Mouse (Mus musculus) C2C12 (cell line): ENCODE measurements at regions not wholly inside any gene's neighbourhood (a gene's known extent, or its start where the extent isn't known, plus 50 kb on each side); places are given as distances from the start of the nearest gene placed in this dataset.

Experiments used
- CEBPB ChIP-seq: IDR thresholded peaks from one replicate; pipeline ENCODE4 v1.6.1; 2011; ENCODE audit warnings: low read depth, mild to moderate bottlenecking, control low read depth, moderate library complexity
- CTCF ChIP-seq: IDR thresholded peaks from one replicate; pipeline ENCODE4 v1.5.1; 2011; ENCODE audit not compliant: control insufficient read depth, insufficient read depth, insufficient read length
- FOSL1 ChIP-seq: IDR thresholded peaks from one replicate; pipeline ENCODE4 v1.8.0; 2011; ENCODE audit warnings: mild to moderate bottlenecking, low read length; ENCODE audit not compliant: poor library complexity, insufficient read depth, severe bottlenecking
- MAX ChIP-seq: IDR thresholded peaks from one replicate; pipeline ENCODE4 v1.6.1; 2011; ENCODE audit warnings: mild to moderate bottlenecking, control low read depth
- MYOD1 ChIP-seq: IDR thresholded peaks from one replicate; pipeline ENCODE4 v1.6.1; 2011; ENCODE audit warnings: low read depth; ENCODE audit not compliant: control insufficient read depth, insufficient read length
- MYOG ChIP-seq: IDR thresholded peaks from one replicate; pipeline ENCODE4 v1.6.1; 2011; ENCODE audit not compliant: control insufficient read depth, insufficient read length; ENCODE audit errors: extremely low read depth

- no peak for TF ChIP-seq CTCF
- no peak for TF ChIP-seq MYOG
- no peak for TF ChIP-seq CEBPB
- TF ChIP-seq MYOD1, result no peak
- no peak for TF ChIP-seq FOSL1
- TF ChIP-seq MAX, result no peak
Observed at GRCm38 (mm10) chr10:96298566-96298965, 162.2 kb downstream of the Gm5426 start.
